Mouse (Mus musculus): ENCODE measurements at regions not wholly inside any gene's neighbourhood (a gene's known extent, or its start where the extent isn't known, plus 50 kb on each side); places are given as distances from the start of the nearest gene placed in this dataset. TPM values are rescaled to one million over a fixed set of nuclear protein-coding genes. Genes with fewer than 3 reads are reported as not detected.

Small RNA genes lying in the stretch of these regions (microRNA-seq; reads per million reads assigned to microRNA genes)
- gene Gm25779 = not detected
